Mouse (Mus musculus) thymus, adult 2 months (tissue): ENCODE measurements around the gene Tmod3.

Experiments
- CTCF ChIP-seq: fragments of 200-500 bp; IDR thresholded peaks from 2 replicates; pipeline ENCODE4 v1.5.1; 2012; ENCODE audit warnings: mild to moderate bottlenecking, control low read depth, low read length, moderate library complexity, borderline replicate concordance; ENCODE audit not compliant: control insufficient read depth, poor library complexity, insufficient read depth; ENCODE audit errors: extremely low read depth
- POLR2A ChIP-seq: fragments of 200-500 bp; IDR thresholded peaks from 2 replicates; pipeline ENCODE4 v1.6.1; 2012; ENCODE audit warnings: mild to moderate bottlenecking, low read length, control low read depth, moderate library complexity; ENCODE audit not compliant: control insufficient read depth, poor library complexity, insufficient read depth; ENCODE audit errors: extremely low read depth

GRCm38 (mm10) chr9:75528096-75528495 is 31.4 kb downstream of the Tmod3 start:
- TF ChIP-seq CTCF (no peak), POLR2A (no peak)
